Mouse (Mus musculus) ovary, postnatal 14 days (tissue): ENCODE data around the gene Gpr162.
"Not testable (repeated sequence)": the region's sequence is repeated elsewhere in the genome, so short reads cannot be mapped to it uniquely, and the experiment has no call there.

Experiments
- DNase-seq: peaks from one replicate; pipeline ENCODE4 v3.0.0; 2022; ENCODE audit warnings: low spot score

The Gpr162 gene

DNA sequence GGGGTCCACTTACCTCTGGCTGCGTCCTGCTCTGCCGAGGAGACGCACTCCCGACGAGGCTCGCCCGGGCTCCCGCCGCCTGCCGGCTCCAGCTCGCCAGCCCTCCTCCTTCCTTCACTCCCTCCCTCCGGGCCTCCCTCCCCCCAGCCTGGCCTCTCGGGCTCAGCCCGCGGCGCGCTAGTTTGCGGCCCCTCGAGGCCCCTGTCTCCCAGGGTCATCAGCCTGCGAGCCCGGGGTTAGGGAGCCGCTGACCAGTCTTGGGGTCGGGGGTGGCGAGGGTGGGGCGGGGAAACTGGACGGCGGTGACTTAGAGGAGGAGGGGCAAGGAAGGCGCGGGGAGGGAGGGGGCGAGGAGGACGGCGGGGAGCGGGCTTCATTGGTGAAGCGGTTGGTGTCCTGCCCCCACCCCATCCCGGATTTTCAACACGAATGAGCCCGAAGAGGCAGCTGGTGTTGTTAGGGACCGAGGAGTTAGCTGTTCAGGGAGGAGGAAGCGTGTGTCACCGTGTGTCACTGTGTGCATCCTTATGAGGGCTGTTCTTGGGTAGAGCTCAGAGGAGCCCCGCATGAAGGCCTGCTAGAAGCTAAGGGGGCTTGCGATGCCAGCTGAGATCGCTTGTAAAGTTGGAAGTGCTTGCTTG is at the start of gene Gpr162:
Gpr162 (minus strand) TSS at position 326 of the 641 bp plus-strand sequence.
- DNase-seq = peak; percentile 50

DNA sequence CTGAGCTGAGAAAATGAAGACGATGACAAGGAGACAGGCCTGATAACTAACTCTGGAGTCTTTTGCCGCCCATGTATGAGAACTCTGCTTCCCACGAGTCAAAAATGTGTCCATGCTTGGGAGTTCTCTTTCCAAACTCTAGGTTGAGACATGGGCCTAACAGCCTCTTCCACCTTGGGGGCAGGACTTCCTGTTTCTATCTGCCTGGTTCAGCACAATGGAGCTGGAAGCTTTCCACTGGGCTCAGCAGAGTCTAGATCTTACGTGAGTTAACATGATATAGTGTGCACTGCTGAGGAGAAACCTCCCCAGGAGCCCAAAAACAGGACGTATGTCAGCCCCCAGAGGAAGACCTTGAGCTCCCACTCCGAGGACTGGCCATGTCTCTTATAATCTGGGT is 49.4 kb upstream of the Gpr162 start:
- no peak for DNase-seq

GRCm38 (mm10) chr6:124911533-124912218 is 47.9 kb upstream of the Gpr162 start, which contains the start of gene Lag3:
Gene Lag3, minus strand, starts transcription at chr6:124911705.
- DNase-seq = no peak

DNA sequence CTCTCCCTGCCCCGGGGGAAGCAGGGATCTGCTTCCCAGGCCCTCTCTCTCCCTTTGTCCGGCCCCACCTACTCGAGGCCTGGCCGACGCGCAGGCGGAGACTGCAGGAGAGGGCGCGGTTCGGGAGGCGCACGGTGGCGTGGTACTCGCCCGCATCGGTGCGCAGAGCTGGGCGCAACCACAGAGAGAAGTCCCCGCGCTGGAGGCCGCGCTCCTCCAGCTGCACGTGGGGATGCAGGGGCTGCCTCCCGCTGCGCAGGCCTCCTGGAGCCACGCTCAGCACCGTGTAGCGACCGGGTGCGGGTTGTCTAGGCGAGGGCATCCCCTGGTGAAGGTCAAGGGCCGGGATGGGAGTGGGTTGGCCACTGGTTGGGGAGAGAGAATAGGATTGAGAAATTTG is 46.2 kb upstream of the Gpr162 start:
- DNase-seq = no peak

DNA sequence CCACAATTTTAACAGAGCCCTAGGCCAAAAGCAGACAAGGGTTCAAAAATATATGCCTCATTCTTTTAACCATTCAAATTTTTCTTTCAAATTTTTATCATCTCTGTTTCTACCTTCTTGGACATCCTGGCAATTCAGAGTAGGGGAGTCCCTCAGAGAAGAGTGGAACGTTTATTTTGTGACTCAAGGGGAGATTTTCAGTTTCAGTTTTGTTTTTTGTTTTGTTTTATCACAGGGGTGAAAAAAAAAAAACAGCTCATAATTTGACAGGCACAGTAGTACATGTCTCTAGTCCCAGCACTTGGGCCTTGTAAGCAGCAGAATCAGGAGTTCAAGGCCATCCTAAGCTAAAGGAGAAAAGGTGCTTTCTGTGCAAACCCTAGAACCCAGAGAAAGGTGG is 44.0 kb upstream of the Gpr162 start:
- DNase-seq = no peak

- no peak for DNase-seq
Observed at GRCm38 (mm10) chr6:124904991-124905860, 41.4 kb upstream of the Gpr162 start.

DNA sequence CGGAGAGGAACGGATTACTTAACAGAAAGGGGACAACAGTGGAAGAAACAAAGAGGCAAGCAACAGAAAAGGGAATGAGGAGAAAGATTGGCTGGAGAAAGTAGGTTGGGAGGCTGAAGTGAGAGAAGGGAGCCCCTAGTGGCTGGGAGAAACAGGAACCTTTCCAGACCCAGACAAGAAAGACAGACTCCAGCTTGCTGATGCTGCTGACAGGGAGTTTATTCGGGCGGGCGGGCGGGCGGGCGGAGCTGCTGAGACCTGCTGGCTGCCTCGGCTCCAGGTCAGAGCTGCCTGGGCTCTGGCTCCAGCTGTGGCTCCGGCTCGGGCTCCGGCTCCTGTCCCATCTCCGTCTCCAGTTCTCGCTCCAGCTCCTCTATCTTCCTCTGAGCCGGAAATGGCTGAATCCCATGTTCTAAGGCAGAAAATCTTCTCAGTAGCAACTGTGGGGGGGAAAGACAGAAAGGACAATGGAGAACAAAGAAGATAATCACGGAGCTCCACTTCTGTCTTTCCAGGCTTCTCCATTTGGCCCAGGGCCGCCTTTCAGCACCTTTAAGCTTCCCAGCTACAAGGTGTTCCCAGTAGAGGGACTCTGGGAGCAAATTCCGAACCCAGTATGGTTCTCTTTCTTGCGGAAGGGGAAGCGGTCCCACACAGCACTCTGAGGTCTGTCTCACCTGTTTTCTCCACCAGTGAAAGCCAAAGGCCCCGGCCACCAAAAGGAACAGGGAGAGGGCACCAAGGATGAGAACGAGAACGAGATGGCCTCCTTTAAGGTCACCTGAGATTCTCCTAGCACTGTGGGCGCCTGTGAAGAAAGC is 40.6 kb upstream of the Gpr162 start:
- no peak for DNase-seq

GRCm38 (mm10) chr6:124903580-124904151 is 39.9 kb upstream of the Gpr162 start:
- DNase-seq = peak; percentile 97

DNA sequence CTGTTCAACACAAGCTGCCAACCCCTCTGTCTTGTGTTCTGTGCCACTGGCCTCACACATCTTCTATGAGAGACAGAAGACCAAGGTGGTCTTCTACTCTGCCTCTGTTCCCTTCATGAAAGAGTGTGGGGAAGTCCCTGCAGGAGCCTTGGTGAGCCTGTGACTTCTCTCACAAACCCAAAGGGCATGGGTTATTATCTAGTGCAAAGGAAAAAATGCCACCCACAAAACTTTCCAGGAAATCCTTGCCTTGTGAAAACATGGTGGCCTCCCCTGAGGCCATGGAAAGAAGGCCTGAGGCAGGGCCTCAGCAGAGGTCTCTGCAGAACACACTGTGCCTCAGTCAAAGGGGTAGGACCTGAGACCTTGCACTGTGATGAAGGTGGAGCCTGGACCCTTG is 38.1 kb upstream of the Gpr162 start:
- DNase-seq = no peak

DNA sequence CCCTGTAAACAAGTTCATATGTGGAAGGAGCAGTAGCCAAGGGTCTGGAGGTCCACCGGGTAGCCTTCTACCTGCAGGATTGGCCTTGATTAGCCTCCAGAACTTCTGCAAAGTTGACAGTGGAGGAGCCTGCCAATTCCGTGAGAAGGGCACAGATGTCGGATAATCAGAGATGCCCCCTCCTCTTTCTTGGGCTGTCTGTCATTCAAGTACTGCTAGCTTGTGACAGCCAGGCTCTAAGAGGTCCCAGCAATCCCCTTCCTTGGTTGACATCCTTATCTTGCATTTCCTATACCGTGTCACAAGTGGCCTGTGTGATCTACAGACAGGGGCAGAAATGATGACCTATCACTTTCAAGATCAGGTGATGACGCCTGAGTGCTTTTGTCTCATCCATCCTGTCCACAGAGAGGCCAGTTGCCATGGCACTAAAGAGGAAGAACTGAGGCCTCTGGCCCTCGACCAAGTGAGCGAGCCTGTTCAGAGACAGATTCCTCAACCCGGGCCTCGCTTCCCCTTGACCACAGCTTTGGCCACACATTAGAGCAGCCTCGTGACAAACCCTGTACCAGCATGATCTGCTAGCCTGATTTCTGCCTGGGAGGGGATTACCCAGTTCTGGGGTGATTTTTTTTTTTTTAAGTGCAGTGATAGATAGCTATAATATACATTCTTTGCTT is 37.2 kb upstream of the Gpr162 start:
- DNase-seq = no peak

DNA sequence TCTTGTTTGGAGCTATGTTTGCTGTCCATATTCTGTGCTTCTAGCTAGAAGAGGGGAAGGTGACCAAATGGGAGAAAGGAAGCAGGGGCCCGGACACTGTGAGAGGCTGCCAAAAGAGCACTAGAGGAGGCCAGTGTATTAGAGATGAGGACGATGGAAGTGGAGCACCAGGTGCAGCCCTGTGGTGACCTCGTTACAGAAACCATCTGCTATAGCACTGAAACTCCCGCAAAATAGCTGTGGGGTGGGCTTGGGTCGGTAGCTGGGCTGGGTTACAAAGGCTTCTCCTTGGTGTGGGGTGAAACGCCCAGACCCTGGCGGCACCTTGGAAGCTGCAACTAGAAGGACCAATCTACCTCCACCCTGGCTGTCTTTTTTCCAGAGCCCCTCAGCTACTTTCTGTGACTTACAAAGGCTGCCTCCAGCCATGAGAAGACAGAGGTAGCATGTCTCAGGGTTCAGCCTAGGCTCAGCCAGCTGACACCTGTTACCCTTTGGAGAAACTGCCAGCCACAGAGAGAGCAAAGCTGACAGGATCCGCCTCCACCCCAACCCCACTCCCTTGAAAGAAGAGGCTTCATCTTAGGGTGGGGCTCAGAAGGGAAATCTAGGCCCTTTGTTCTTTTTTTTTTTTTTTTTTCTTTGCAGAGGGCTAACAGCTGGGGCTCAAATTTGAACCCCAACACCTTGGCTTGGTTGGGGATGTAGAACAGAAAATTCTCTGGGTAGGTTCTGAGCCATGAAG is 36.4 kb upstream of the Gpr162 start:
- no peak for DNase-seq

DNA sequence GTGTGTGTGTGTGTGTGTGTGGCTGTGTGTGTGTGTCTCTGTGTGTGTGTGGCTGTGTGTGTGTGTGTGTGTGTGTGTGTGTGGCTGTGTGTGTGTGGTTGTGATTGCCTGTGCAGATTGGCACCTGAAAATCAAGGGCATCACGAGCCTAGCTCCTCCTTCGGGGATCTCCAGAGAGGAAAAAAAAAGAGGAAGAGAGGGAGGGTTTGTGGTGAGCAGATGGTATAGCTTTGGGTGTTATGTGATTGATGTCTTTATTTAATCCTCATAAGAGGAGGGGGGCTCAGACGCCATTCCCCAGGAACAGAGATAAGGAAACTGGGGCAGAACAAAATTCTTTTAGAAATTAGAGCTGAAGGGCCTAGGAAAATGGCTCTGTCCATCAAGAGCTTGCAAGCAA is 34.6 kb upstream of the Gpr162 start:
- no peak for DNase-seq

GRCm38 (mm10) chr6:124894113-124894512 is 30.3 kb upstream of the Gpr162 start:
- DNase-seq = not testable (repeated sequence)

DNA sequence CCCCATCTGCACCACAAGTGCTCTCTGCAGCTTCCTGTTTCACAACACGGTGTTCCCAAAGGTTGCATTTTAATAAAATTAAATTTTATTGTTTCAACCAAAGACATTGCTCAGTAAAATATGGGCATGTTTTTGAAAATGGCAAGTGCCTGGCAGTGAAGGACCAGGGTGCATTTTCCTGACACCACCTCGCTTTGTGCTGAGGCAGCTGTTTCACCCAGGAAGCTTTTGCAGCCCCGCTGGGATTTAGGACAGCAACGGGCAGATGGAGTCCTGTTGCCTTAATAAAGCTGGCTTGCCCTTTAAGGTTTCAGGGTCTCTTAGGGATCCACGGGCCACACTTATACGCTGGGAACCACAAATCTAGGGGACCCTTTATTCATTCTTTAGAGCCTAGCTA is 27.2 kb upstream of the Gpr162 start:
- DNase-seq = no peak

- DNase-seq = no peak
Observed at GRCm38 (mm10) chr6:124888555-124889125, 24.9 kb upstream of the Gpr162 start.

- no peak for DNase-seq
Observed at GRCm38 (mm10) chr6:124887986-124888385, 24.2 kb upstream of the Gpr162 start, which contains the start of gene Cd4. Gene Cd4, minus strand, starts transcription at chr6:124888221.

GRCm38 (mm10) chr6:124885956-124886381 is 22.2 kb upstream of the Gpr162 start:
- no peak for DNase-seq

DNA sequence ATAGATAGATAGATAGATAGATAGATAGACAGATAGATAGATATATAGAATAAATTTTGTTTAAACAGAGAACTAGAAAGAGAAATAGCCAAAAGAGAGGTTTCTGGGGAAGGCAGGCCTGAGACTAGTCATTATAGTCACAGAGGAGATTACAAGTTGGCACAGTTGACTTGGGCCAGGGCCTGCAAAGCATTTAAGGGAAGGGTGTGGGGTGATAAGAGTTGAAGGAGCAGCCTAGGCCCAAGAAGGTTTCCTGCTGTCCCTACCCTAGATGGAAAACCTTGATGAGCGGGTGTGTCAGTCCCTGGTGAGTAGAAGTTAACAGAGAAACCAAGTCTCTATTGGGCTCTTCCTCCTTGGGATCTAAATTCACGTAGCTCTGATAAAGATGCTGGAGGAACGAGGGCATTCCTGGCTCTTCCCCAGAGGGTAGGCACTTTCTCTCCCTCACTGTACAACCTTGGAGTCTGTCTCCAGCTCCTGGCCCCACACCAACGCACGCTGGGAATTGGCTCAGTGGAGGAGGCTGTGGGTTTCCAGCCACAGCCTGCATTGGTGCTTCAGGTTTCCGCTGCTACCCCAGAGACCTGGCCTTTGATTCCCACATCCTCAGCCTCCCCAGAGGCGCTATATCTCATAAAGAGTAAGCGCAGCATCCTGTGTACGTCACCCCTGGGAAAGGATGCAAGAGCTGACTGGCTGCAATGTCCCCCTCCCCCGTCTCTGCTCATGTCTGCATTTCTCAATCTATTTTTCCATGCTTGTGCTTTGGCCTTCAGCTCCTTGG is 21.1 kb upstream of the Gpr162 start:
- DNase-seq = no peak

GRCm38 (mm10) chr6:124883351-124883750 is 19.6 kb upstream of the Gpr162 start:
- DNase-seq = no peak
